In genomic region chr13:90643575-90644215, GRCm38 (mm10) we compare ENCODE assay signal across 11 mouse cellular contexts.
DNase-seq lines count a peak whose midpoint lies in the region; ATAC-seq and TF ChIP-seq lines count a peak whose summit lies in the region.
"Had no signal": no experiment of that assay in that cellular context is flagged by ENCODE, and none has a peak within 500 bp of the region (broad histone marks: within the 10 kb centered on the region; RNA-seq: fewer than 3 reads in every experiment).

No protein-coding gene starts in this region.

- DNase-seq in kidney, adult 2 months, result peak; percentile 68
- DNase-seq in kidney, postnatal 14 days, result no peak
- peak; percentile 57 for DNase-seq in Muller cell, postnatal 12 days (ENCODE audit: inconsistent ontology term)
- no peak for DNase-seq in layer of hippocampus, adult 11-12 months (ENCODE audit: low spot score)
- no peak for DNase-seq in spleen, postnatal 14 days (ENCODE audit: low spot score in 2 of 2)
- no peak for DNase-seq in frontal cortex, postnatal 25 days (ENCODE audit: low spot score in 2 of 2)
- DNase-seq: liver; spleen, adult 18-20 months had no signal

- H3K27me3 ChIP-seq in kidney, adult 2 months (replicated peaks; ENCODE audit: control insufficient read depth, insufficient read depth, low read length), result no peaks in the 10 kb centered on the region; the same call in 1 of the 2 replicates
- no peaks in the 10 kb centered on the region for H3K27me3 ChIP-seq in forebrain, embryonic 13.5 days
- H3K27me3 ChIP-seq in midbrain, embryonic 12.5 days, result peaks cover 6% of the 10 kb centered on the region; the same call in 1 of the 2 replicates

- H3K9me3 ChIP-seq in forebrain, embryonic 13.5 days (replicated peaks), result no peaks in the 10 kb centered on the region
- no peaks in the 10 kb centered on the region for H3K9me3 ChIP-seq in midbrain, embryonic 12.5 days
- H3K9me3 ChIP-seq: heart, embryonic 10.5 days had no signal

- no peak for TF ChIP-seq POLR2A in kidney, adult 2 months (IDR thresholded peaks at IDR 0.05; ENCODE audit: low read depth, low read length)

- no peak overlapping the region for H3K9ac ChIP-seq in forebrain, embryonic 13.5 days
- no peak overlapping the region for H3K9ac ChIP-seq in midbrain, embryonic 12.5 days (replicated peaks)

- H3K4me2 ChIP-seq in forebrain, embryonic 13.5 days, result peak overlapping the region; percentile 12; the same call in 1 of the 2 replicates
- H3K4me2 ChIP-seq in midbrain, embryonic 12.5 days (replicated peaks), result no peak overlapping the region

- H3K4me1 ChIP-seq in kidney, adult 2 months (ENCODE audit: control insufficient read depth, insufficient read depth, low read length), result no peaks in the 10 kb centered on the region
- peaks cover 27% of the 10 kb centered on the region for H3K4me1 ChIP-seq in forebrain, embryonic 13.5 days
- H3K4me1 ChIP-seq in midbrain, embryonic 12.5 days, result peaks cover 21% of the 10 kb centered on the region

- H3K4me3 ChIP-seq in kidney, adult 2 months (ENCODE audit: insufficient read depth, low read depth, low read length), result no peak overlapping the region
- H3K4me3 ChIP-seq in forebrain, embryonic 13.5 days, result no peak overlapping the region
- H3K4me3 ChIP-seq in midbrain, embryonic 12.5 days, result no peak overlapping the region
- H3K4me3 ChIP-seq: heart, embryonic 10.5 days had no signal

- WGBS in kidney, adult 2 months, result 72% methylated on average over 4 of the region's 4 CpGs
- WGBS in forebrain, embryonic 13.5 days, result 12% methylated on average over 4 of the region's 4 CpGs
- WGBS in midbrain, embryonic 12.5 days, result 34% methylated on average over 4 of the region's 4 CpGs

- H3K27ac ChIP-seq in kidney, adult 2 months (ENCODE audit: insufficient read depth, low read depth, low read length), result no peak overlapping the region
- H3K27ac ChIP-seq in forebrain, embryonic 13.5 days, result peak overlapping the region; percentile 51
- H3K27ac ChIP-seq in midbrain, embryonic 12.5 days (replicated peaks), result no peak overlapping the region; the same call in 1 of the 2 replicates

- no peak for TF ChIP-seq CTCF in kidney, adult 2 months (conservative IDR thresholded peaks at IDR 0.05; ENCODE audit: insufficient read depth, insufficient read length, low read depth, low read length)

- ATAC-seq in forebrain, embryonic 13.5 days, result peak; percentile 84
- peak; percentile 74 for ATAC-seq in midbrain, embryonic 12.5 days (ENCODE audit: low FRiP score, low read depth)

- no peaks in the 10 kb centered on the region for H3K36me3 ChIP-seq in kidney, adult 2 months (ENCODE audit: control insufficient read depth, insufficient read depth, low read length)
- no peaks in the 10 kb centered on the region for H3K36me3 ChIP-seq in forebrain, embryonic 13.5 days (ENCODE audit: poor library complexity, severe bottlenecking)
- H3K36me3 ChIP-seq in midbrain, embryonic 12.5 days, result no peaks in the 10 kb centered on the region
- H3K36me3 ChIP-seq: heart, embryonic 10.5 days had no signal

Comparison
In these comparisons a context has a peak if more than half of its experiments do, and no peak if none do; other contexts are left out.
1. DNase-seq: peak in kidney, adult 2 months (single experiment) and Muller cell, postnatal 12 days (single experiment); none in kidney, postnatal 14 days (single experiment), layer of hippocampus, adult 11-12 months (single experiment), spleen, postnatal 14 days (0 of 2) and frontal cortex, postnatal 25 days (0 of 2).